Mouse (Mus musculus): Measurements from ENCODE around the gene Rpl13a.

DNA sequence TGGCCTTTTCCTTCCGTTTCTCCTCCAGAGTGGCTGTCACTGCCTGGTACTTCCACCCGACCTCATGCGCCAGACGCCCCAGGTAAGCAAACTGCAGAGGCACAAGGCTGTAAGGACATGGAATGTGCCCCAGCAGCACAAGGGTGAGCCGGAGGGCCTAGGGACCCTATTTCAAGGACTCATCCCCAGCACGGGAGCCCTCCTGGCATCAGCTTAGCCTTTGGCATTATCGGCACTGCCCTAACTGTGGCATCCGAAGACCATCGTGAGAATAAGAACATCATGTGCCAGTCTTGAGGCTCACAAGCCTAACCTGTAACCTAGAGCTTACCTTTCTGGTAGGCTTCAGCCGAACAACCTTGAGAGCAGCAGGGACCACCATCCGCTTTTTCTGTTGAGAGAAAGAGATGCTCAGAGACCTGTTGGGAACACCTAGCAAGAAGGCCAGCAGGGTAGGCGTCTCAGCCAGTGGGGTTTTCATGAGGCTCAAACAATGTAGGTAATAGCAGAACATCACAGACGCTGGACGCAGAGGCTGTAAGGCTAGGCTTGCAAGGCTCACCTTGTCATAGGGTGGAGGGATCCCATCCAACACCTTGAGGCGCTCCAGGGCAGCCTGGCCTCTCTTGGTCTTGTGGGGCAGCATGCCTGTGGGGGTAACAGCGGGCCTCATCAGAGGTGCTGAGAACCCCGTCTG is 2.3 kb downstream of the Rpl13a start:
- TF ChIP-seq EP300 (optimal IDR thresholded peaks at IDR 0.05) (no peak), CTCF (IDR thresholded peaks at IDR 0.05; ENCODE audit: low read depth) (no peak)
